Mouse (Mus musculus) thymus, adult 2 months (tissue): ENCODE results near the gene Olfr1371.

ENCODE experiments used
- CTCF ChIP-seq: fragments of 200-500 bp; IDR thresholded peaks from 2 replicates; pipeline ENCODE4 v1.5.1; 2012; ENCODE audit warnings: mild to moderate bottlenecking, control low read depth, low read length, moderate library complexity, borderline replicate concordance; ENCODE audit not compliant: control insufficient read depth, poor library complexity, insufficient read depth; ENCODE audit errors: extremely low read depth
- POLR2A ChIP-seq: fragments of 200-500 bp; IDR thresholded peaks from 2 replicates; pipeline ENCODE4 v1.6.1; 2012; ENCODE audit warnings: mild to moderate bottlenecking, low read length, control low read depth, moderate library complexity; ENCODE audit not compliant: control insufficient read depth, poor library complexity, insufficient read depth; ENCODE audit errors: extremely low read depth

GRCm38 (mm10) chr11:52228722-52229448, 15.1 kb upstream of the Olfr1371 start:
- TF ChIP-seq CTCF (no peak), POLR2A (no peak)
